Mouse (Mus musculus) kidney, postnatal 10 days (tissue): ENCODE results near the gene Zfp185.

ENCODE experiments used
- DNase-seq: peaks from one replicate; pipeline ENCODE4 v3.0.0; 2021; ENCODE audit warnings: mixed read lengths

Gene Zfp185

DNA sequence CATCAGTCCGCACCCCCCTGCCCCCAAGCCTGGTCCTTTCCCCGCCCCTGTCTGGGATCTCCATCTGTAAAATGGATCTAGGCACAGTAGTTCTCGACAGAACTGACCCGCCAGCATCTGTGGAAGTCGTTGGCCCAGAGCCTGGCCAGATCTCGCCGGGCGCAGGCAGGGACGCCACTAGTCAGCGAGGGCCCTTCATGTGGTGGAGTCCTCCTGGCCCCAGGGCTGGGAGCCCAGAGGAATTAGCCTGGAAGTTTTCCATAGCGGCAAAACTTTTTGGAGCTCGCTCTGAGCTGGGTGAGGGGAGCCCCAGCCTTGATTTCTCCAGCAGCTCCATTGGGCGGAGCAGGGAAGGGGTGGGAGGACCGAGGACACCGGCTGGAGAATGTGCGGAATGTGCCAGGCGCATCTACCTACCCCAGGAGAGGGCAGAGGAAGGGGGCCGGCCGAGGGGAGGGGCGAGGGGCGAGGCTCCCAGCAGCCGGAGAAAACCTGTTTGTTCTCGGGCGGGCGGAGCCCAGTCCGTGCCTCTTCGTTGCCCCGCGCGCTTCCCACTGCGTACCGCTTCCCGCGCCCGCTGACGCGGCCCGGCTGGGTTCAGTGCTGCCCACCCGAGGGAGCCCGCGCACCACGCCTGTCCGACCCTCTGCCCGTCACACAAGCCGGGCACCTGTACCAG lies at the start of gene Zfp185:
Gene Zfp185 (plus strand): TSS at position 499 of the 679 bp plus-strand sequence.
- DNase-seq, result peak; percentile 79

DNA sequence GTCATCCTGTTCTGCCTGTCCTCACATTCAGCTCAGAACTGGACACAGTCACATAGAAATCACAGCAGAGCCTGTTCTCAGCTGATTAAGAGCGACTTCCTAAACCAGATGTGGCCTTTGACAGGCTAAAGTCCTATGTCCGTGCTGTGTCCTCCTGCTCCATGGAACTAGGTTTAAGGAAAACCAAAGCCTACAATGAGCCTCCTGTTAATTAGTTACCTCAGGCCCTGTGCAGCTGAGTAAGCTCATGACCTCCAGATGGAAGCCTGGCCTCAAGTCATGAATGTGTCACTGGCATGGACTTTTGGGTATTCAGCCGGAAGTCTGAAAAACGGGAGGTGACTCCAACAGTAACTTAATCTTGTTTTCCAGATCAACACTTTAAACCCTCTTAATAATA lies 33.7 kb upstream of the Zfp185 start:
- peak; percentile 12 for DNase-seq

DNA sequence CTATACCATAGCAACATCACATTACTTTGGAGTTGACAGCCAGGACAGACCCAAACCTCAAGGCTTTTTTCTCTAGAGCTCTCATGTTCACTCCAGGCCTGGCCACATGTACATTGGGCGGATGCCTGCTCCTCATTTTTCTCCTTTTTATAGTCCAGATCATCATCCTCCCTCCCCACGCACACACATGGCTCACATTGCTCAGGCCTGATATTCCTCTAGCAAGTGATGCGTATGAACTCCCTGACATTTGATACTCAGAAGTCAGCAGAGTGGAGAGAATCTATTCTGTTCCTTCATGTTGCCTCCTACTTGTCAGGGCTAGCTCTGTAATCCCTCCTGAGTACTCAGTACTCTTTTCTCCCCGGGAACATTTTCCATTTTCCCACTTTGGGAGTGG lies 30.7 kb upstream of the Zfp185 start:
- DNase-seq, result no peak

DNA sequence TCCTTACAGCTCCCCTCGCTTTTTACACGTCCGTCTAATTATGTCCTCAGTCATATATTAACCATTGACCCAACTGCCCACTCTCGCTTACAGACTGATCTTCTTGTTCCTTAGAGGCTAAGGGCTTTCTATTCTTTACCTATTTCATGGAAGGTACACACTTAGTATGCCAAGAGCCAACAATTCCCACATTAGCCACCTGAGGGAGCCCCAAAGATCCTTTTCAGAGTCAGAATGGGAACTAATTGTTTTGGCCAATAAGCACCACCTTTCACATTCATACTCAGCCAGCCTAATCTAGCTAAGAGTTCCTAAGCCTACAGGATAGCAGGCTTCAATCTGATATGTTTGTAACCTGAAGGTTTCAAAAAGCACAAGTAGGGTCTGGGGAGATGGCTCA lies 26.7 kb upstream of the Zfp185 start:
- peak; percentile 22 for DNase-seq

DNA sequence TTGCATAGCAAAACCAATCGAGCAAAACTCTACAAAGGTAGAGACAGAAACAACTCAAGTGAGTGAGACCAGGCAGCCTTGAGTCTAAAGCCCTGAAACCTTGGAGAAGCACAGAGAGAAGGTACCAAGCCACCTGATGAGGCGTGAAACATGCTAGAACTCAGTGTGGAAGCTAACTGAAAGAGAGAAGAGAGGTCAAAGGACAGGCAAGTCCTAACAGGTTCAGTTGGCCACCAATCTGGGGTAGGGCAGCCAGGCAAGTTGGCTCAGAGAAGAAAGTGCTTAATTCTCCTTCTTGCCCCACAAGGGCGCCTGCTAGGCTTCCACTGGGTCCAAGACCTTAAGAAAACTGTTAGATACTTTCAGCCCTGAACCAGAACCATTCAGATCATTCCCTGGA lies 25.6 kb upstream of the Zfp185 start:
- no peak for DNase-seq

DNA sequence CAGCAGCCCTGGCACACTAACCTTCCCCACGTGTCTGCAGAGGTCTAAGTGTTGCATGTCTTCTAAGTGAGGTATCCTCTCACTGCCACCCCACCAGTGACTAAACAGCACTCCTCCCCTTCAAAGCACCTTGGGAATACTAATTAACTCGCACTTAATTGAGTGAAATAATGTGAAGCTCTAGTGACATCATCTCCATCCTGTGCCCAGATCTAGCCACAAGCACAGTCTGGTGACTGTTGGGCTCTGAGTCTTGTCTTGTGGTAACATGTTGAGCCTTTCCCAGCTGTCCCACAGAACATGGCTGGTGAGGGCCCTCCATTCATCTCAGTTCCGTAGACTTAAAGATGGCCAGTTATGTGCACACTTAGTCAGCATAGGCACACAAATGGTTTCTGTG lies 24.4 kb upstream of the Zfp185 start:
- DNase-seq, result no peak

DNA sequence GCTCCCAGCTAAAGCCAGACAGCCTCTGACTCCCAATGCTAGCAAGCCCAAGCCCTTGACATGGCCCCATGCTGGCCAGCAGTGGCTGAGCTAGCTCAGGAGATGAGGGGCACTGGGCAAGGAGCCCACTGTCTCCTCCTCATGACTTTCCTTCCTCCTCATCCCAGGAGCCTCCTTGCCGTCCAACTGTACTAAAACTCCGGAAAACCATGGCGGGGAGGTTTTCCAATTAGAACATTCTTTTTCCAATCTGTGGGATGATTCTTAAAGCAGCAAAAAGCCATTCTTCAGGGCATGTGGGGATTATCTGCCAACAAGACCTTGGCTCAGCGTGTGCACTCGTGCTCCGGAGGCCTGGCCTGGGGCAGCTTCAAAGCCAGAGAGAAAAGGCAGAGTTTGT lies 4.3 kb upstream of the Zfp185 start:
- no peak for DNase-seq

DNA sequence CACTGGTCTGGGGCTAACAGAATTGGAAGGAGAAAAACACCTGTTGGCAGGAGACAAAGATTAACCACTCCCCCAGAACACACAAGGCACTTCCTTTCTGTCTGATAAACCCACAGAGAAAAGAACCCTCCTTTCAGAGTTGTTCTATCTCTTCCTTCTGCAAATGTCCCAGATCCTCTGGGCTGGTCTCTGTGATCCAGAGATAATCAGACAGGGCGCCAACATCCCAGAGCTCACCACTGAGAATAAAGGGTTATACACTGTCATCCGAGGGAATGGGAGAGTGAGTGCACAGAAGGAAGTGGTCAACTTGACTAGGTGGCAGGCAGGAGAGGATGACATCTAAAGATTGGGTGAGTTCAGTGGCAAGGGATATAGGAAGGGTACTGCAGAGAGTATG lies 1.5 kb upstream of the Zfp185 start:
- no peak for DNase-seq

DNA sequence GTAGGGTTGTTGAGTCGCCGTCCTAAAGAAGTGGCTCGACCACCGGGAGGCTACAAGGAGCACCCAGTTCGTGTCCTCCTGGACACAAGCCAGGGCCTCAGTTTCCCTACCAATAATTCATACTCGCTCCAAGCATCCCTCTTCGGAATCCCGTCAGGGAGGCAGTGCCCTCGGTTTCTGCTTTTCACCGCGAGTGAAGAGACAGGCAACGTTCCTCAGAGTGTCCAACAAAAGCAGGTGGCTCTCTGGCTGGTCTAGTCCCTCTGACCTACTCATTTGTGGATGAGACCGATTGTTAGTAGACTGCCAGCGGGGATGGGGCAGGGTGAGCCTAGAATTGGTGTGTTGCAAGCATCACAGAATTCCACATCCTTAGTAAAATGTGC lies 374 bp downstream of the Zfp185 start:
- no peak for DNase-seq

DNA sequence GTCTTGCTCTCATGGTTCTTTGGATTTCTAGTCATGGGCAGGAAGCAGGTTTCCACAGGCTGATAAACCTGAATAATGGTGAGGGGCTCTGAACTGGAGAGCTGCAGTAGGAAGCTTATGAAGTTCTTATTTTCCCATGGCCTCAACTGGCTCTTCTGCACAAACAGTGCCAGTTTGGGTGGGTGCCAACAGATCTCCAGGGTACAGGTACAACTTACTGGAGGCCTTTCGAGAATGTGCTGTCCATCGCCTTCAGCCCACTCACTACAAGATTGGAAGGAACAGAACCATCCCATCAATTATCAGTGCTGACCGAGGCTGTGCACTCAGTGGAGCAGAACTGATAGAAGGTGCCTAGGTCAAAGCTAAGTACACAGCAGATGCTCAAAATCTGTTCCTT lies 1.3 kb downstream of the Zfp185 start:
- DNase-seq, result peak; percentile 18

DNA sequence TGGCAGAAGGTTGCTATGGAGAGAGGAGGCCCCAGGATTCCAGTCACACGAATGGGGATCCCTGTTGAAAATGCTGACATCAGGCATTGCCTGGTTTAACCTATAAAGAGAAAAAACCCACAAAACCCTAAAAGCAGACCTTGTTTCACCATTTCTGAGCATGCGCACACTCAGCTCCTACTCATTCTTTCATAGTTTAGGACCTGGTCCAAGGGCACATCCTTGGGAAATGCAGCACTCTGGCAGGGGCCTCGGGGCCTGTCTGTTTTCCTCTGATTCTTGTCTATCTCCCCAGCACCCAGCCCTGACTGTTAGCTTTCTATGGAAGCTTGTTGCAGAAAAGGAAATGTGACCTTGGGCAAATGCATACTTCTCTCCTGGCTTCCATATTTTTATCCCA lies 3.4 kb downstream of the Zfp185 start:
- no peak for DNase-seq

DNA sequence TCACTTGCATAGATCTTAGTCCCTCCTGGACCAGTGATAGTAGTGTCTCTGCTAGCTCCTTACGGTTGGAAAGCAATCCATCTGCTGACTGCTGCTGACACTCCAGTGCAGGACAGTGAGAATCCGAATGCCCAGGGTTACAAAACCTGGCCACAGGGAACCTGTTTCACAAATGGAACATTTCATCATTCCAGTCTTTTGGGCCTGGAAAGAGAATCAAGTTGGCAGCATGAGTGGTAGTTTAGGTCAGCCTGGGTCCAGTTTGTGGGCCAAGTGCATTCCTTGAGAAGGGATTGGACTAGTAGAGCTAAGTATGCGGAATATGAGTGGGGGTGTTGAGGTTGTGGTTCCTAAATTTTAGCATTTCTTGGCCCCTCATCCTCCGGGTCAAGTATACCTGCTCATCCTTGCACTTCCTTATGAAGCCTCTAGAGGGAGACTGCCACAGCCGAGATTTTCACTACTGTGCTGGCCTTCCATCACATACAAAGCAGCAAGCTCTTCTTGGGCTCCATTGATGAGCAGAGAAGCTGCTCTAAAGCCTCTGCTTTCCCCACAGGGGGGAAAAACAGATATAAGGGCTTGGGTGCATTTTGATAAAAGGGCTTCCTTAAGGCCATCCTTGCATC lies 5.3 kb downstream of the Zfp185 start:
- DNase-seq, result no peak

DNA sequence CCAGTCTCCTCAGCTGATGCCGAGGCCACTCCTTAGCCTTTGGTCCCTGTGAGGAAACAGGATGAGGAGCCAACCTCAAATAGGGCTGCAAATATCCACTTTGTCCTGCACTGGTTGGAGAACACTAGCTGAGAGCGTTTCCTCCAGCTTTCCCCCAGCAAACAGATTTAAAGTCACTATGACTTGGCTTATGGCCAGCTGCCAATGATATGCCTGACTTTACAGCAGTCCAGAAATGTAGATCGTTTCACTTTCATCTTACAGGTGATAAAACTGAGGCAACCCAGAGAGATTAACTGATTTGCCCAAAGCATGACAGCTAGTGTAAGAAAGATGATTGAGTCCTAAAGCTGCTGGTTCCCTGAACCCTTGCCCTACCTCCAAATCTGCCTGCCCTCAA lies 8.4 kb downstream of the Zfp185 start:
- DNase-seq, result peak; percentile 18

DNA sequence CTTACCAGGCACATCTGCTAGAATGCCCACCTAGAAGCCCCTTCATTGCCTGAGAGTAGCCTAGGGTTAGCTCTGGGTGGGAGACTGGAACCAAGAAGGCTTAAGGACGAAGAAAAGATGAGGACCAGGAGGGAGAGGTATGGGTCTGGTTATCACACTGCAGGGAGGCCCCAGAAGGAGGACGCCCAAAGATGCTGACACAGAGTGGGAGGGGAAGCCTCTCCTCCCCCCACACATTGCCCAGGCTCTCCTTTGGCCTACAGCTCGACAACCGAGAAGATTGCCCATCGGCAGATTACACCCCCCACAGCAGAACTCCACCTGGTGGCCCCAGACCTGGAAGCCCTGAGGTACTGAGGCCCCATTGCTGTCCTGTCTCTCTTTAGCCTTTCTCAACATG lies 16.0 kb downstream of the Zfp185 start:
- DNase-seq, result no peak

DNA sequence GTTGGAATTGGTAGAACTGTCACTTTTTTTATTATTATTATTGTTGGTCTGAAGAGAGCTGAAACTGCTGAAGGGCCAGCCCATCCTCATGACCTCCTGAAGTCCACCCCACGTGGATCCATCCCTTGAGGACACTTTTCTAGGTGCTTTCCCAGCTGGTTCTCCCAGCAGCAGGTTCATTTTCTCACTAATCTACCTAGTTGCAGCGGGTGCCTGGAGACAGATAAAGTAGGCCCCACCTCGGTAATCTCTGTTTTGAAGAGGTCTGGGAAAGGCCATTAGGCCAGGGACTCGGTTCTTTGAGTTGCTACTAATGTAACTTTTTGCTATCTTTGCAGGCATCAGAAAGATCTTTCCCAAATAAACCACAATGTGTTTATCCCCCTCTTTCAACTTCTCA lies 18.5 kb downstream of the Zfp185 start:
- DNase-seq, result no peak

DNA sequence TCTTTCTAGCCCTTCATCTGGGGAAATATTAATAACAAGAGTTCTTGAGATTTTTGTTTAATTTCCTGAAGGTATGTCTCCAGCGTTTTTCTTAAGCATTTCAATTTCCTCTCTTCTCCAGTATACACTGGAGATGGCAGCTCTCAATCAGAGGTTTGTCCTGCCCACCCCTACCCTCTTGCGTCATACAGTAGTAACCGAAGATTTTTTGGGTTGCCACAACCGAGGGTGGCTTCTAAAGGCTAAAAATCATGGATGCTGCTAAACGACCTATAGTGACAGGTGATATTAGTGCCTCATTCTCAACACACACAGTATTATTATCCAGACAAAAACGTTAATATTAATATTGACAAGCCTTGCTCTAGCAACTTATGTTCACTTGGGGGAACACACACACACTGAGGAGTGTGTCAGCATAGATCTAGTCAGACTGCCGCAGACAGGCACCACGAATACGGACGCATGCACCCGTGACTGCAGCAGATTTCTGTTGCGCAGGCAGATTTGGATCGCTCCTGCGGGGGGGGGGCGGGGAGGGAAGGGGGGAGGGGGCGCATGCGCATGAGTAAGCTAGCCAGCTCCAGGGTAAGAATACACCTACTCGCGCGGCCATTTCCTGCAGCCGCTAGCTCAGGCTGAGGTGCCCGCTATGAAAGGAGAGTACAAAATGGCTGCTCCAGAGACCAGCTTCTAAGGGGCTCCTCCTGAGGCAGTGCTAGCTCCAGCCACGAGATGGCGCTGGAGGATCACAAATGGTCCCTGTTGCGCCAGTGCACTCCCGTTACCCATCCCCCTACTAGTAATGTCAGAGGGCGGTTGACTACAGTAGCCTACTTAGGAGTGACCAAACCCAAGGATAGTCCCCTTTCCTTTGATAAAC lies 20.7 kb downstream of the Zfp185 start:
- peak; percentile 94 for DNase-seq

DNA sequence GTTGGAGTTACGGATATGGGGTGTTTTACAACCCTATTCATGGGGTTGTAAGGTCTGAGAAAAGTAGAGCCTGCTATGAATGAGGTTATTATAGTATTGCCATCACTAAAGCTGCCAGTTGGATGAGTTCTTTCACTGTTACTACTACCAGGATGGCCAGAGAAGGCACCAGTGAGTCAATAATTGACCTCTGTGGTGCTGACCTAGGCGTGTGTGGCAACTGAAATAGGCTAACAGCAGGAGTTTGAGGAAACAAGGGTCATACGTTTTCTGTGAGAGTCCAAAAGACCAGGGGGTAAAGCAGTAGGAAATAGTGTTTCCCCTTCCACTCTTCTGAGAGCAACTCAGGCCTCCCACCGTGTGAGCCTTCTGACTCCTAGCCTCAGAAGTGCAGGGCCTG lies 25.7 kb downstream of the Zfp185 start:
- no peak for DNase-seq

DNA sequence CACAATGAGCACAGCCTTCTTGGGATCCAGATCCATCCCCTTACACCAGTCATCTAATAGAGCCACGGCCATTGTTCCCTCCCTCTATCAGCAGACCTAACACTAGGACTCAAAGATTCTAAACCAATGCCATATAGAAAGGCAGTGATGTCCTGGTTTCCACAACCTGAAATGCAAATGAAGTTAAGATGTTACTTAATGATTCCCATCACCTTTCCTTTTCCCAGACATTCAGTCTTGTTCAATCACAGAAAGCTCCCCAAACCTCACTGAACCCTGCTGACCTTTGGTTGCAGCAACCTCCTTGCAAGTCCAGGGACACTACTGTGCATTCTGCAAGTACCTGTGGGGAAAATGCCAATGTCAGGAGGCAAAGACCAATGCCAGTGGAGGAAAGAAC lies 49.9 kb downstream of the Zfp185 start, which contains the start of gene Pnma5:
Gene Pnma5 (minus strand): TSS at position 101 of the 400 bp plus-strand sequence.
- no peak for DNase-seq

DNA sequence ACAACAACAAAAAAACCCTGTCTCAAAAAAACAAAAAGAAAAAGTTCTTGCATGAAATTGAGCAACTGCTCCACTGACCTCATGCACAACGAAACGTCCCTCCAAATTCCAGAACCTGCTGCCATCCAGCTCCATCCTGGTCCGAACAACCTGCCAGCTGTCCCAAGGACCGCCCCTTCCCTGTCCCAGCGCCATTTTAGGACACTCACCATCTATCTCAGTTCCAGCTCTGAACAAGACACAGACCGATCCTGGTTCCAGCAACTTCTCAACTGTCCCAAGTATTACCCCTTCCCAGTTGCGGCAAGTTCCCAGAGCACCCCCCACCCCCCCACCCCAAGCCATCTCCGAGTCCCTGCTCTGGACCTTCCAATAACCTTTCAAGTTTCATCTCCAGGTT lies 51.7 kb downstream of the Zfp185 start:
- no peak for DNase-seq

DNA sequence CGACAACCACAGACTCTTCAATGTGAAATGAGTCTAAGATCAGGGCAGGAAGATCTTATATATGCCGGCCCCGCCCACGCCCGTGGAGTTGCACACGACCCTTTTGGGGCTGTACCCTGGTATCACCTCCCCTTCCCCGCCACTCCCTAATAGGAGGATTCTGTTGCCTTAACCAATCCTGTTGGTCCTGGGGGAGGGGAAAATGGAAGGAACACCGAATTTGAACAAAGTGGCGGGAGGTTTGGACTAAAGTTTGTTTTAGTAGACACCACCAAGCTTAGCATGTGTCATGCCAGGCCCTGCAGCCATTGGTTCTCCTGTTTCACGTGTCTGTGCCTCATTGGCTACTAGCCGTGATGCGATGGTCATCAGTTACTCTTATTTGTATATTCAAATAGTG lies 52.5 kb downstream of the Zfp185 start:
- no peak for DNase-seq

DNA sequence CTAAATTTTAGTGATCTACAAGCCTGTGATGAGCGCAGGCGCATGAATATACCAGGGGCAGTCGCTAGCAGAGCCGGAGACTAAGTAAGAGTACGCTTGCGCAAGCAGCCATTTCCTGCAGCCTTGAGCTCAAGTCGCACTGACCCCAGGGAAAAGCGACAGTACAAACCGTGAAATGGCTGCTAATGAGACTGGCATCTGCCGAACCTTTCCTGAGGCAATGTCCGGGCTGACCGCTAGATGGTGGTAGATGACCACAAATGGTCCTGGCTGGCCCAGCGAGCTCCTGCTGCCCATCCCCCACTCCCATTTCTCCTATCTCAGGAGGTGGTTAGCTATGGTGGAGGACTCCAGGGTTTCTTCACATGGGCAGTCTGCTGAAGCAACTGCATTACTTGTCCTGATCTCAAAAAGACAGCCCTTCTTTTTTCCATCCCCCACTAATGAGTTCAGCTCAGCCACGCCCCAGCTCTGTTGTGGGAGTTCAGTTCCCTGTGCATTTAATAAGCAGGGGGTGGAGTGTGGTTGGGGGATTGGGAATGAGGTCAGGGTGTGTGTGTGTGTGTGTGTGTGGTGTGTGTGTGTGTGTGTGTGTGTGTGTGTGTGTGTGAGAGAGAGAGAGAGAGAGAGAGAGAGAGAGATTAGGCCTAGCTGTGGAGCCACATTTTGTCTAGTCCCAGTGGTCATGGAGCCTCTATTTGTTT lies 66.9 kb downstream of the Zfp185 start:
- peak; percentile 94 for DNase-seq

DNA sequence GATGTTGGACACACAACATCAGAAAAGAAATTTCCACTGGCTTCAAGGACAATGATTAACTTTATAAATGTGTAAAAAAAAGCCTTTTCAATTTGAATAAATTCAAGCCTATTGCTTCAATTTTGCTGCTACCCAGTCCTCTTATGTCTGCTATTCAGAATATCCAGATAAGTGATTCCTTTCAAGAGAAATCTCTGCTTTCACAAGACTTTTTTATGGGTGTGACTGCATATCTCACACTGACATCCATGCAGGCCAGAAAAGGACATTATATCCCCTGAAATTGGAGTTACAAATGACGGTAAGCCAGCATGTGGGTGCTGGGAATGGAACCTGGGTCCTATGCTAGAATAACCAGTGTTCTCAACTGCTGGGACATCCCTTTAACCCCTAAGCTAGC lies 74.4 kb downstream of the Zfp185 start:
- no peak for DNase-seq

DNA sequence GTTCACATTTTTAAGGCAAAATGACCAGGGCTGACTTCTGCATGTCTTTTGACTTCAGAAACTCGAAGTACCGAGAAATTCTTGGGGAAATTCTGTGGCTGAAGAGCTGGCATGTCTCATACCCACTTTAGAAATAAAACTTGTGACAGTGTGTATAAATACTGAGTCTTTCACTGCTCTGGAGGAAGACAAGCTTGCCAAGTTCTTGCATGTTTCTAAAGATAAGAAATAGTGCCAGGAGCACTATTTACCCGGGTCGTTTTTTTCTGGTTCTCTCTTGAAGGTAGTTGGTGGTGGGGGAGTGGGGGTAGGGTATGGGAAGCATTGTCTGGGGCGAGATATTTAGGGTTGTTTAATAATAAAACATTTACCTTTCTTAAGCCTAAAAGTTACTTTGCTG lies 75.2 kb downstream of the Zfp185 start:
- DNase-seq, result no peak
